Mouse (Mus musculus) layer of hippocampus, adult 2 months (tissue): ENCODE data around the gene Cenpe. TPM values are rescaled to one million over a fixed set of nuclear protein-coding genes. Genes with fewer than 3 reads are reported as not detected.

Experiments used
- DNase-seq, 2 experiments: peaks; one replicate each; pipeline ENCODE4 v3.0.0; 2022; ENCODE audit warnings: low spot score in 2 of 2
- H3K27ac ChIP-seq: fragments of 200-600 bp; 2 replicates; pipeline ENCODE4 v1.8.1; 2022
- H3K4me3 ChIP-seq: fragments of 200-600 bp; 2 replicates; pipeline ENCODE4 v1.8.1; 2022; ENCODE audit warnings: mild to moderate bottlenecking
- CTCF ChIP-seq: fragments of 200-600 bp; conservative IDR thresholded peaks from 2 replicates; pipeline ENCODE4 v1.8.1; 2022; ENCODE audit warnings: antibody characterized with exemption, mild to moderate bottlenecking, moderate library complexity
- total RNA-seq, 2 experiments: library from RNA; stranded (reverse); gene quantifications; 2 replicates each; pipeline ENCODE4 v1.2.3; 2021

The Cenpe gene
- total RNA-seq, 2 experiments from 2014 or later, result 1.3 to 3.1 TPM

DNA sequence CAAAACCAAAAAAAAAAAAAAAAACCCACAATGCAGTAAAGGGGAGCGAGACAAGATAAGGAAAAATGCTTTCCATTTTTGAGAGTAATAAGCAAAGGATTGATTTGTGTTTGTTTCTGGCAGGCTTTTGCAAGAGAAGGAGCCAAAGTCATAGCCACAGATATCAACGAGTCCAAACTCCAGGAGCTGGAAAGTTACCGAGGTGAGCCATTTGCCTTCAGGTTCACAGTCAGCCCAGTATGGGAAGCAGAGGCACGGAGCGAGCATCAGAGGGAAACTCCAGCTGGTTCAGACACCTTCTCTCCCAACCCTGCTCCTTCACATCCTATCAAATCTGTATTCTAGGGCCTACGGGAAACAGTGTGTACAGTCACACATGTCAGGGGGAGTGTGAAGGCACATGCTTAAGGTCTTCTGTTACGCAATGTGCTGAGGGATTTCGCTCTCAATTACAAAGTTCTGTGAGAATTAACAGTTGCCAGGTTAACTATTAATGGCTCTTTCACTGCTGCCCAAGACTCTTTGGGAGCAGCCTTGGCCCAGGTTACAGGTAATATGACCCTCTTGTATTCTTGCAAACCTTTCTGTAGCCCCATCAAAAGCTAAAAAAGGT is 75.9 kb downstream of the Cenpe start:
- Histone ChIP-seq H3K27ac (no peak overlapping the region), H3K4me3 (no peak overlapping the region)
- TF ChIP-seq CTCF, result no peak
- DNase-seq, result no peak

DNA sequence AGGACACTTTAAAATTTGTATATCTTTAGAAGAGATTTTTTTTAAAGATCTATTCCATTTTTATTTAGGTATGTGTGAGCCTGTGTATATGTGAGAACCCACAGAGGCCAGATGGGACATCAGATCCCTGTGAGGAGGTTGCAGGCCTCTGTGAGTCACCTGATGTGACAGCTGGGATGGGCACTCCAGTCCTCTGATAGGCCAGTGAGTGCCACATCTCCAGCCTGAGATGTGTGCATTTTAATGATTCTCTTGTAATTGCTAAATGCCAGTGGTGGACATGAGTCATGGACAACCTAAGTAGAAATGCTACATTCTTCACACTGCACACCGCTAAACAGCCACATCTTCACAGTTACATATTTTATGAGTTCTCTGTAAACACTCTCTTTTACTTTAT is 76.8 kb downstream of the Cenpe start:
- TF ChIP-seq CTCF, result no peak
- DNase-seq, result no peak
- Histone ChIP-seq H3K27ac (no peak overlapping the region), H3K4me3 (no peak overlapping the region)

DNA sequence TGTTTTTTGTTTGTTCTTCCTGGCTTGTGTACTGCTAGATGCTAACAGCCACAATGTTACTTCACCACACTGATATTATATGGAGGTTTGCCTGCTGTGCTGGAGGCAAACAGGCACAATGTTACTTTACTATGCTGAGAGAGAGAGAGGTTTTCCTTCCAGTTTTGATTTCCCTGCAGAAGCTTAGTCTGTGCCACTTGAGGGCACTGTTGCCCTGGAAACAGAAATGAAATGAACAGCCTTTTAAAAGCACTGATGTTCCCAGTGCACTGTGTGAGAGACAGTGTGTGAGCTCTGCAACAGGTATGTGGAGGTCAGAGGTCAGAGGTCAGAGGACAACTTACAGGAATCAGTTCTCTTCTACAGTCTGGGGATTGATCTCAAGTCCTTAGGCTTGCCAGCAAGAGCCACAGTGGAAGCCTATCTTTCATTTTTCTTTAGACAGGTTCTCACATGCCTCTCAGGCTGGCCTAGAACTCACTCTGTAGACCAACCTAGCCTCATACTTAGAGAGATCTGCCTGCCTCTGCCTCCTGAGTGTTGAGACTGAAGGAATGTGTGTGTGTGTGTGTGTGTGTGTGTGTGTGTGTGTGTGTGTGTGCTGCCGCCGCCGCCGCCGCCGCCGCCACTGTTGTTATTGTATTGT is 78.0 kb downstream of the Cenpe start:
- Histone ChIP-seq H3K27ac (no peak overlapping the region), H3K4me3 (no peak overlapping the region)
- TF ChIP-seq CTCF, result peak; percentile 89
- DNase-seq, result peak; percentile 63 to 70

DNA sequence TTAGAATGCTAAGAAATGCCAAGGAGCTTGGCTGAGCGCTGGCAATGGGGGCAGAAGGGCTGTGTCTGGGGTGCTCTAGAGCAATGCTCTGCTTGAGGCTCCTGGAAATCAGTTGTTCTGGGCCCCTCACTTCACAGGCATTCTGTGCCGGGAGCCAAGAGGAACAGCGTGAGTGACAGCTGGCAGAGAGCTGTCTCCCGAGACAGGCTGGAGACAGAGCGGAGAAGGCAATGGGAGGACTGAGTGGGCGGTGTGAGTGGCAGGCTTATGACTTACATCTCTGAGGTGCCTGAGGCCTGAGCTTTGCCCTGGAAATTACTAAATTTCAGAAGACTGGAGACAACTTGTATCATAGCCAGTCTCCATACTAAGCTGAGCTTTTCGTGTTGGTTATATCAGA is 81.4 kb downstream of the Cenpe start:
- no peak for TF ChIP-seq CTCF
- Histone ChIP-seq H3K4me3 (no peak overlapping the region), H3K27ac (no peak overlapping the region)
- DNase-seq, result peak; percentile 39 to 55

DNA sequence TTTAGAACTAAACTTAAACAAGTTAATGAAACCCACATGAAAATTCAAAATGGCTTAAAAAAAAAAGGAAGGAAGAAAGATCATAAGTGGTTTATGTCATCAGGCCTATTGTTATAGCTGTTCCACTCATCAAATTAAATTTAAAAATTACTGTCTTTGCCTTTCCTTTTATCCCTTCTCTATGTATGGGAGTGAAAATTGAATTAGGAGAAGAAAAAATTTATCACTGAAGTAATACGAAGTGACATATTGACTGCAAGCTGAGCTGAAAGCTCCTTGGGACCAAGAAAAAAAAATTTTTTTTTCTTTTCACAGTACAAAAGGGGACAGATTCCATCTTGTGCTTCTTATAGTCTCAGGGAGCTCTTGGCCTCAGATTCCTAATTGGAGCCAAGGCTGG is 83.2 kb downstream of the Cenpe start:
- no peak overlapping the region for H3K4me3 ChIP-seq
- TF ChIP-seq CTCF, result no peak
- H3K27ac ChIP-seq, result no peak overlapping the region
- DNase-seq, result no peak

DNA sequence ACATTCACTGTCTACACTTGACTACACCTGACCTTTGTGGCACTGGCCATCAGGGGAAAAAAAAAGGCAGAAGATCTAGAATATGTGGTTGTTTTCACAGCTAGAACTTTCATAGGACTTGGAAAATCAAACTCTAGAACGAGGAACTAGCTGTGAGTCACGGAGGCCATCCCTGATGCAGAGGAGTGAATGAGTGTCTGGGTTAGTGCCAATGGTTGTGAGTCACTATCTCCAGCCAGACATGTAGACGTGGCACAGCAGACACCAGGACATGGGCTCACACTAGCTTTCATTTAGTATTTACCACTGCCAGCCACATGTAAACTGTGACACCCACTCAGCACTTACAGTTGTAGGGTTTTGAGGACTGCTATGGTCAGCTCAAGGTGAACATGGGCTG is 86.2 kb downstream of the Cenpe start:
- peak in 1 of 2 experiments; percentile 23 for DNase-seq
- H3K4me3 ChIP-seq, result no peak overlapping the region
- no peak for TF ChIP-seq CTCF
- no peak overlapping the region for H3K27ac ChIP-seq

DNA sequence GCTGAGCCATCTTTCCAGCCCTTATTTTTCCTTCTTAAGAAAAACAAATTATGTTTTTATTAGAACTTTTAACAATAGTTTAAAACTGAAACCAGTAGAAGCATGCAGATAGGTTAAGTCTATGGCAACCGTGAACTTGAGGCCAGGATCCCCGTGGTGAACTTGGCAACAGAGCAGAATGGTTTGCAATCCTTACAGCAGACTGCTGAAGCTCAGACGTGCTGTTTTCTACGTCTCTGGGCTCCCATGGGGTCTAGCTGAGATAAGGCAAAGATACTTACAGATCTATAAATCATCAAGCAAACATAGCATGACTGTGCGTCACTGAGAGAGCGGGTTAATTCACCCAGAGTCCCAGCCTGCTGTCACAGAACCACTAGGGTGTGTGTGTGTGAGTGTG is 87.7 kb downstream of the Cenpe start:
- no peak overlapping the region for H3K27ac ChIP-seq
- H3K4me3 ChIP-seq, result no peak overlapping the region

DNA sequence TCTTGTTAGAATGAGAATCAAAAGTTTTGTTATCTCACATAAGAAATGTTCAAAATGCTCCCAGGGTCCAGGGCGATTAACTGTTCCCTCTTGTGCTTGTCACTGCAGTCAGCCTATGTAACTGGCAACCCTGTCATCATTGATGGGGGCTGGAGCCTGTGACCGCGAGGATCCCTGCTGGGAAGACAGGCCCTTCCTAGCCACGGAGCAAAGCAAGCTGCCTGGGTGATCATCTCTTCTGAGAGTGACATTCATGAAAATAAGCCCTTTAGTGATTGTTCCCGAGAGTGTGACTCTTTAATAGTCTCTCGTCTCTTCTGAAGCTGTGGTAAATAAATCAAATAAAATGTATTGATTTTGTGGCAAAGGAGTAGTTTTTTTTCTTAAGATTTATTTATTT is 91.7 kb downstream of the Cenpe start:
- DNase-seq, result no peak
- Histone ChIP-seq H3K4me3 (no peak overlapping the region), H3K27ac (no peak overlapping the region)
- no peak for TF ChIP-seq CTCF

More for the DNA sequence above, 87.7 kb downstream of the Cenpe start:
- no peak for DNase-seq
- no peak for TF ChIP-seq CTCF

DNA sequence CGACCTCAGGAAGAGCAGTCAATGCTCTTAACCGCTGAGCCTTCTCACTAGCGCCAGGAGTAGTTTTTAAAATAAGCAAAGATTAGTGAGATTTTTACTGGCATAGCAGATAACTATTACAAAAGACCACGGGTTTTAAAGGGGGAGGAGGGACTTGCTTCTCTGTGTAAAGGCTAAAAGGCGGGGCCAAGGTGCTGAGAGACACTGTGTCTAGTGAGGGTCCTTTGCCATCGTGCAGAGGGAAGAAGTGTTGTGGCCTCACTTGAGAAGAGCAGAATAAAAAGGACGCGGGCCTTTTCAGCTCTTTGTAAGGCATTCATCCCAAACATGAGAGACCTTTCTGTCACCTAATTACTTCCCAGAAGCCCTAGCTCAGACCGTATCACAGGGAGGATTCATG is 92.2 kb downstream of the Cenpe start:
- DNase-seq, result no peak
- Histone ChIP-seq H3K27ac (no peak overlapping the region), H3K4me3 (no peak overlapping the region)
- no peak for TF ChIP-seq CTCF

DNA sequence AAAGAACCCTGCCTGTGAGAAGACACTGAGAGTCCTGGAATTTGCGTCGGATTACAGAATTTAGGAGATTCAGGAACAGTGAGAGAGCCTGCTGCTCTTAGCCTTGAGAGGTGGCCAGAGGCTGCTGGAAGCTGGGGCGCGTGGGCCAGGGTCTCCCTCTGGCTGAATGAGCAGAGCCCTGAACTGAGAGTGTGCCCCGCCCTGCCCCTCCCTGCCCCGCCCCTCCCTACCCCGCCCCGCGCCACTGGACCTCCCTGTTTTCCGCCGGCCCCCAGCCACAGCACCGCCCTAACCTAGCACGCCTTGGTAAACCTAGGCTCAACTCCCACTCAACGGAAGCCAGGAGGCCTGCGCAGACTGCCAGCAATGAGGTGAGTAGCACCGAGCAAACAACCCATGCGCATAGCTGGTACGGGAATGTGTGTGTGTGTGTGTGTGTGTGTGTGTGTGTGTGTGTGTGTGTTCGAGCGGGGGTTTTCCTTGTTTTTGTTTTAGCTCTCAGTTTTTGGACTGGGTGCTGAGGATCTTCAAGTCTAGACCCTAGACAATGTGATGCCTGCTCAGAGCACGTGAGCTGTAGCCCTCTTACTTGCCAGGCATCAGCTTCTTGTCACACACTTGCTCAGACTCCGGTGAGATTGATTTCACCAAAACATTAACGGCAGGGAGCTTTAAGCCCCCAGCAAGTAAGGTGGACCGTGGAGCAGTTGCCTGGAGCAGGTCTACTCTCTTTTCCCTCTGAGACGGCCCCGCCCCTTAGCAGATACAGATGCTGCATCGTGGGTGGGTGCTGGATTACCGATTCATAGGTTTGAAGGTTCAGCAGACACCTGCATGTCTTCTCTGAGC is 95.3 kb downstream of the Cenpe start, which contains the start of gene Slc9b2:
Gene Slc9b2 (plus strand): TSS at position 290 of the 849 bp plus-strand sequence.
- TF ChIP-seq CTCF, result no peak
- Histone ChIP-seq H3K4me3 (peak within 1 kb of the TSS; percentile 37), H3K27ac (no peak within 1 kb of the TSS)
- peak in 1 of 2 experiments; percentile 16 for DNase-seq

DNA sequence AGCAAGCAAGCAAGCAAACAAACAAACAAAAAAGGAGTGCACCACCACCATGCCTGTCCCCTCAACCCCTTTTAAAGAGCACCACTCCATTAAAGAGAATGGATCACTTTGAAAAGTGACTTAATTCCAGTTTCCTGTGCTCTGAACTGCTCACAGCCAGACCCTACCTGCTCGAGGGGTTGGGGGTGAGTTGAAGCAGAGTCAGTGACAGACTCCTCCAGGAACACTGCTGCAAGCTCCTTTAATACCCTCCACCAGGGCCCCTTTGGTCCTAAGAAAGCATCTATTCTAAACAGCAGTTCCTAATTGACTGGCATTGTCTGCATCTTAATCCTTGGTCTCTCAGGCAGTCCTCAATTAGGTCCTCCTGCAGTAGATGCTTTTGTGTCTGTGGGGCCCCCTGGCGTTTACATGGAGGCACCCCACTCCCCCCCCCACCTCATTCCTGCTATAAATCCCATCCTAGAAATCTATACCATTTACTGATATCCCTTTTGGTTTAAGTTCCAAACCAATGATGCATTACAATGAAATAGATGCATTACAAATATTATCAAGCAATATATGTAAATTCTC is 100.7 kb downstream of the Cenpe start:
- Histone ChIP-seq H3K4me3 (no peak overlapping the region), H3K27ac (no peak overlapping the region)
- DNase-seq, result no peak
- peak; percentile 23 for TF ChIP-seq CTCF

DNA sequence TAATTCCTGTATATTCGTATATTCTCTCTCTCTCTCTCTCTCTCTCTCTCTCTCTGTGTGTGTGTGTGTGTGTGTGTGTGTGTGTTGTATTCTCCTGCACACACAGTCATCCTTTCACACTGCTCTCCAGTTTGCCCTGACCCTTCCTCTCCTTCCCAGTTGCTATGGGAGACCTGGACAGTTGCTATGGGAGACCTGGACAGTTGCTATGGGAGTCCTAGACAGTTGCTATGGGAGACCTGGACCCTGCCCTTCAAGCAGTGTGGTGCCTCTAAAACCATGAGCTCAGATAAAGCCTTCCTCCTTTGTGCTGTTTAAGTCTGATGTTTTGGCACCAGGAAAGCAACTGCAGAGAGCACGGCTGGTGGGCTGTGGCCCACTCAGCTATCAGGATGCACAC is 101.4 kb downstream of the Cenpe start:
- TF ChIP-seq CTCF, result no peak
- Histone ChIP-seq H3K27ac (no peak overlapping the region), H3K4me3 (no peak overlapping the region)
- no peak for DNase-seq

DNA sequence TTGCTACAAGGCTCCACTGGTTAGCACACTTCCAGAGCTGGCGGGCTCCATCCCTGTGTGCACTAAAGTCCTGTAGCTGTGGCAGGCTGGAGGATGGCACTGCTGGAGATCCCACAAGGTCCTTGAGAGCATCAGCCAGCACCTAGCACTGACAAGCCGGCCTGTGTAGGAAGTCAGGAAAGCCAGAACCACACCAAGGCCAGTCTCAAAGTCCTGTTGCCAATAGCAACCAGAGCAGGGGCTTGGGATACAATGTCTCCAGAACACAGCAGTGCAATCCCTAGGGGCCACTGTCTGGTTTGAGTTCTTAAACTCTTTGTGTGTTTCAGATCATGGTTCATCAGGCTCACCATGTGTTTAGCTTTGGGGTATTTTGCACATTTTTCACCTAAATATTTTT is 102.5 kb downstream of the Cenpe start:
- no peak for TF ChIP-seq CTCF
- no peak overlapping the region for H3K27ac ChIP-seq
- H3K4me3 ChIP-seq, result no peak overlapping the region
- DNase-seq, result no peak
